Mouse (Mus musculus): Measurements from ENCODE around the gene Ano8. TPM values are rescaled to one million over a fixed set of nuclear protein-coding genes. Genes with fewer than 3 reads are reported as not detected.
"Not testable (repeated sequence)": the region's sequence is repeated elsewhere in the genome, so short reads cannot be mapped to it uniquely, and the experiment has no call there.

Ano8 gene
- polyA plus RNA-seq, 1 experiment from 2014 or later = 0.81 TPM

DNA sequence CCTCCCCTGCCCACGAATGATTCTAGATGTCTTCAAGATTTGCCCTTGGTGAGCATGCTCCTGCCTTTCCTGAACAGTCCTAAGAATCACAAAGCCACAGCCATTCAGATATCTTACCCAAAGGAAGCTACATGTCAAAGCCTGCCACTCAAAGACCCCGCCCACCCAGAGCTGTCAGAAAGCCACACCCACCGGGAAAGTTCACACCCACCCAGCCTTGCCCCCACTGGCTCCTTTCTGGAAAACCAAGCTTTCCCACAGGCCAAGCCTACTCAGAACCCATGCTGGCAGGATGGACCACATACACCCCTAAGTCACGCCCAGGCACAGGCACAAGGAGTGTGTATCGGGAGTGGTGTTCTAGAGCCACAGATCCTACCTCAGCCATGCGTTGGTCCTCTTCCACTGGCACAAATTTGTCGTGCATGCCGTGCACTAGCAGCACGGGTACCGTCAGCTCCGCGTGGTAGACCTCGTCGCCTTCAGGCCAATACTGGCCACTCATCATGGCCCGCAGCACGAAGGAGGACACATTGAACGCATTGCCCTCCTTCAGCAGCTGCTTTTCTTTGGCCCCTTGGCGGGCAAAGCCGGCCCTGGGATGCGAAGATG lies 28.0 kb downstream of the Ano8 start:
- 77% methylated on average over 20 of the region's 20 CpGs for WGBS
- no peak for ATAC-seq (replicated peaks; ENCODE audit: insufficient number of reproducible peaks, insufficient read depth, low FRiP score, low read depth)
- no peaks in the 10 kb centered on the region; the same call in 1 of the 2 replicates for H3K27me3 ChIP-seq

GRCm38 (mm10) chr8:71456906-71457305 lies 28.9 kb downstream of the Ano8 start:
- H3K9ac ChIP-seq = no peak overlapping the region
- no peak overlapping the region for H3K4me2 ChIP-seq
- ATAC-seq (replicated peaks; ENCODE audit: insufficient number of reproducible peaks, insufficient read depth, low FRiP score, low read depth) = no peak
- no peaks in the 10 kb centered on the region for H3K9me3 ChIP-seq (replicated peaks)
- H3K27ac ChIP-seq = no peak overlapping the region
- H3K27me3 ChIP-seq = no peaks in the 10 kb centered on the region; the same call in 1 of the 2 replicates
- H3K4me1 ChIP-seq (replicated peaks) = 0 out of 2 replicates have a peak, but pooled peaks cover 3% of the 10 kb centered on the region
- WGBS = 42% methylated on average over 22 of the region's 22 CpGs
- H3K36me3 ChIP-seq = peaks cover 15% of the 10 kb centered on the region
- no peak overlapping the region for H3K4me3 ChIP-seq

More for the DNA sequence above, 28.0 kb downstream of the Ano8 start:
- Histone ChIP-seq H3K4me1 (replicated peaks) (peaks cover 10% of the 10 kb centered on the region), H3K9me3 (replicated peaks) (no peaks in the 10 kb centered on the region), H3K4me2 (no peak overlapping the region), H3K4me3 (no peak overlapping the region), H3K36me3 (peaks cover 15% of the 10 kb centered on the region), H3K9ac (no peak overlapping the region), H3K27ac (no peak overlapping the region)

DNA sequence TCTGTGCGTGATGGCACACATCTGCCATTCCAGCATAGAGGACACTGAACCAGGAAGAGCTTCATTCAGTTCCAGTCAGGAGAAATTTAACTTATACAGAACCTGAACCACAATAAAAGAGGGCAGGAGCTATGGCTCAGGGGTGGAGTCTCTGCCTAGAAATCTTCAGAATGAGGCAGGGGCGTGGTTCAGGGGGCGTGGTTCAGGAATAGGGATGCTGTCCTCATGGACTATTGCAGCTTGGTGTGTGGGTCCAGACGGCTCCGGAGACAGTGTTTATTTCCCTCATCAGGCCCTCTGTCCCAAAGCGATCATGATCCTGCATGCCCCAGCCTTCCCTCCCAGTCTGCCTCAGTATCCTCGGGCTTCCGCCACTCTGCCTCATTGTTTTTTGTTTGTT lies 31.1 kb downstream of the Ano8 start:
- no peak for ATAC-seq (replicated peaks; ENCODE audit: insufficient number of reproducible peaks, insufficient read depth, low FRiP score, low read depth)
- 73% methylated on average over 8 of the region's 8 CpGs for WGBS
- H3K4me2 ChIP-seq = no peak overlapping the region

GRCm38 (mm10) chr8:71452669-71453068 lies 33.1 kb downstream of the Ano8 start:
- Histone ChIP-seq H3K9ac (no peak overlapping the region), H3K9me3 (replicated peaks) (no peaks in the 10 kb centered on the region), H3K36me3 (peaks cover 4% of the 10 kb centered on the region; the same call in 1 of the 2 replicates), H3K27ac (no peak overlapping the region), H3K27me3 (no peaks in the 10 kb centered on the region; the same call in 1 of the 2 replicates), H3K4me2 (no peak overlapping the region), H3K4me1 (replicated peaks) (no peaks in the 10 kb centered on the region), H3K4me3 (no peak overlapping the region)
- ATAC-seq (replicated peaks; ENCODE audit: insufficient number of reproducible peaks, insufficient read depth, low FRiP score, low read depth) = no peak
- WGBS = 57% methylated on average over 2 of the region's 2 CpGs

More for the DNA sequence above, 31.1 kb downstream of the Ano8 start:
- Histone ChIP-seq H3K4me3 (no peak overlapping the region), H3K9ac (no peak overlapping the region), H3K27me3 (no peaks in the 10 kb centered on the region; the same call in 1 of the 2 replicates), H3K27ac (no peak overlapping the region), H3K4me1 (replicated peaks) (no peaks in the 10 kb centered on the region), H3K9me3 (replicated peaks) (no peaks in the 10 kb centered on the region), H3K36me3 (peaks cover 7% of the 10 kb centered on the region; the same call in 1 of the 2 replicates)

- H3K27me3 ChIP-seq = no peaks in the 10 kb centered on the region; the same call in 1 of the 2 replicates
- H3K4me2 ChIP-seq = no peak overlapping the region
- no peaks in the 10 kb centered on the region for H3K9me3 ChIP-seq (replicated peaks)
- no peak for ATAC-seq (replicated peaks; ENCODE audit: insufficient number of reproducible peaks, insufficient read depth, low FRiP score, low read depth)
- no peak overlapping the region for H3K4me3 ChIP-seq
- H3K4me1 ChIP-seq (replicated peaks) = no peaks in the 10 kb centered on the region
- peaks cover under 1% of the 10 kb centered on the region; the same call in 1 of the 2 replicates for H3K36me3 ChIP-seq
- no peak overlapping the region for H3K9ac ChIP-seq
- H3K27ac ChIP-seq = no peak overlapping the region
- 47% methylated on average over 11 of the region's 11 CpGs for WGBS
Measured at GRCm38 (mm10) chr8:71451777-71452176, 34.0 kb downstream of the Ano8 start.

GRCm38 (mm10) chr8:71451337-71451736 lies 34.4 kb downstream of the Ano8 start:
- no peaks in the 10 kb centered on the region; the same call in 1 of the 2 replicates for H3K27me3 ChIP-seq
- no peaks in the 10 kb centered on the region for H3K36me3 ChIP-seq
- no peaks in the 10 kb centered on the region for H3K9me3 ChIP-seq (replicated peaks)
- H3K27ac ChIP-seq = no peak overlapping the region
- H3K4me3 ChIP-seq = no peak overlapping the region
- no peaks in the 10 kb centered on the region for H3K4me1 ChIP-seq (replicated peaks)
- no peak for ATAC-seq (replicated peaks; ENCODE audit: insufficient number of reproducible peaks, insufficient read depth, low FRiP score, low read depth)
- WGBS = 61% methylated on average over 4 of the region's 4 CpGs
- H3K9ac ChIP-seq = no peak overlapping the region
- H3K4me2 ChIP-seq = no peak overlapping the region

DNA sequence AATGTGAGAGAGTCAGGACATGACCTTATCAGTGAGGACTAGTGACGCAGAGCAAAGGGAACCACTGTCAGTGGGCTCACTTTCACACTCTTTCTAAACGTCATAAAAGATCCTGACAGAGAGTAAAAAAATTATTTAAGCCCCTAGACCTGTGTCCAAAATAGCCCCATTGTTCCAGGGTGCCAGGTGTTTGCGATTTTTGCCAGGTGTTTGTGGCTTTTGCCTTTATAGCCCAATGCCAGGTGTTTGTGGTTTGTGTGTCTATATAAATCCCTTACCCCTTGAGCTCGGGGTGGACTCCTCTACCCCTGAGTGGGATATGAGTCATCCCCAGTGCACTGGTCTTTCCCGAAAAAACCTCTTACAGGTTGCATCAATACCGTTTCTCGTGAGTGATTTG lies 40.7 kb downstream of the Ano8 start:
- no peak overlapping the region for H3K9ac ChIP-seq
- no peaks in the 10 kb centered on the region for H3K36me3 ChIP-seq
- 72% methylated on average over 7 of the region's 7 CpGs for WGBS
- H3K9me3 ChIP-seq (replicated peaks) = no peaks in the 10 kb centered on the region
- no peaks in the 10 kb centered on the region for H3K4me1 ChIP-seq (replicated peaks)
- ATAC-seq (replicated peaks; ENCODE audit: insufficient number of reproducible peaks, insufficient read depth, low FRiP score, low read depth) = no peak
- H3K27me3 ChIP-seq = peaks cover 23% of the 10 kb centered on the region
- no peak overlapping the region for H3K4me3 ChIP-seq
- H3K4me2 ChIP-seq = no peak overlapping the region
- H3K27ac ChIP-seq = no peak overlapping the region

DNA sequence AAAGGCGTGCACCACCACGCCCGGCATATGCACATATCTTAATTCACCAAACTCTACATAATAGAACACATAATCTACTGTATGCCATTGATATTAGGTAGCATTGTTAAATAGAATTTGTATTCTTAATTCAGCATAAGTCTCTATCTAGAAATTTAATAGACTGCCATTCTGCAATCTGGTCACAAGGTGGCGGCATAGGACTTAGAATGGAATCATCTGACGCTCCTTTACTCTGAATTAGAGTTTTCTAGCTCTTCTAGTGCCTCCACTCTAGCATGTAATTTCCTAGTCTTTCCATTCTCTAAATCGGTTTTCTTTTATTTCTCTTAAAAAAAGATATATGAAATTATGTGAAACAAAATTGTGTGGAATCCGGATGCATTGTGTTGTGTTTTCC lies 44.4 kb downstream of the Ano8 start:
- no peak overlapping the region for H3K4me3 ChIP-seq
- no peak overlapping the region for H3K9ac ChIP-seq
- no peak overlapping the region for H3K27ac ChIP-seq
- no peaks in the 10 kb centered on the region for H3K36me3 ChIP-seq
- no peaks in the 10 kb centered on the region for H3K4me1 ChIP-seq (replicated peaks)
- under 1% methylated on average over 7 of the region's 7 CpGs for WGBS
- no peak overlapping the region for H3K4me2 ChIP-seq
- peaks cover 23% of the 10 kb centered on the region for H3K27me3 ChIP-seq
- no peaks in the 10 kb centered on the region for H3K9me3 ChIP-seq (replicated peaks)
- ATAC-seq (replicated peaks; ENCODE audit: insufficient number of reproducible peaks, insufficient read depth, low FRiP score, low read depth) = no peak

DNA sequence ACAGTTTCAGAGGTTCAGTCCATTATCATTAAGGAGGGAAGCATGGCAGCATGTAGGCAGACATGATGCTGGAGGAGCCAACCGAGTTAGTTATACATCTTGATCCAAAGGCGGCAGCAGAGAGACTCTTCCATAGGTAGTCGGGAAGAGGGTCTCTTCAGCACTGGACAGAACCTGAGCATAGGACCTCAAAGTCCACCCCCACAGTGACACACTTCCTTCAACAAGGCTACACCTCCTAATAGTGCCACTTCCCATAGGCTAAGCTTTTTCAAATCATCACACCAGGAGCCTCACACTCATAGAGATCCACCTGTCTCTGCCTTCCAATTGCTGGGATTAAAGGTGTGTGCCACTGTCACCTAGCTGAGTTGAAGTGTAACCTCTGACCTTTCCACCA lies 48.7 kb downstream of the Ano8 start:
- peaks cover 2% of the 10 kb centered on the region; the same call in 1 of the 2 replicates for H3K9me3 ChIP-seq (replicated peaks)
- WGBS = 42% methylated on average over 3 of the region's 3 CpGs
- no peak overlapping the region for H3K4me2 ChIP-seq
- no peak overlapping the region for H3K9ac ChIP-seq
- H3K27me3 ChIP-seq = peaks cover 3% of the 10 kb centered on the region
- H3K4me1 ChIP-seq (replicated peaks) = no peaks in the 10 kb centered on the region
- H3K27ac ChIP-seq = no peak overlapping the region
- no peak overlapping the region for H3K4me3 ChIP-seq
- no peak for ATAC-seq (replicated peaks; ENCODE audit: insufficient number of reproducible peaks, insufficient read depth, low FRiP score, low read depth)
- H3K36me3 ChIP-seq = no peaks in the 10 kb centered on the region

- not testable (repeated sequence) for H3K36me3 ChIP-seq; ATAC-seq (replicated peaks; ENCODE audit: insufficient number of reproducible peaks, insufficient read depth, low FRiP score, low read depth); H3K9ac ChIP-seq; H3K27ac ChIP-seq; H3K4me3 ChIP-seq; H3K4me1 ChIP-seq (replicated peaks); H3K9me3 ChIP-seq (replicated peaks); H3K27me3 ChIP-seq; H3K4me2 ChIP-seq
- WGBS = 58% methylated on average over 1 of the region's 1 CpGs
Measured at GRCm38 (mm10) chr8:71432935-71433334, 52.8 kb downstream of the Ano8 start.
